Mouse (Mus musculus) bone marrow, adult 2 months (tissue): ENCODE measurements around the gene Cyyr1.

Source experiments
- CTCF ChIP-seq: fragments of 200-500 bp; IDR thresholded peaks from 2 replicates; pipeline ENCODE4 v1.5.1; 2011; ENCODE audit warnings: low read length, control low read depth; ENCODE audit not compliant: control insufficient read depth, insufficient read depth
- POLR2A ChIP-seq: fragments of 200-500 bp; IDR thresholded peaks from 2 replicates; pipeline ENCODE4 v1.6.1; 2011; ENCODE audit warnings: low read depth, mild to moderate bottlenecking, control low read depth, low read length, borderline replicate concordance; ENCODE audit not compliant: control insufficient read depth

DNA sequence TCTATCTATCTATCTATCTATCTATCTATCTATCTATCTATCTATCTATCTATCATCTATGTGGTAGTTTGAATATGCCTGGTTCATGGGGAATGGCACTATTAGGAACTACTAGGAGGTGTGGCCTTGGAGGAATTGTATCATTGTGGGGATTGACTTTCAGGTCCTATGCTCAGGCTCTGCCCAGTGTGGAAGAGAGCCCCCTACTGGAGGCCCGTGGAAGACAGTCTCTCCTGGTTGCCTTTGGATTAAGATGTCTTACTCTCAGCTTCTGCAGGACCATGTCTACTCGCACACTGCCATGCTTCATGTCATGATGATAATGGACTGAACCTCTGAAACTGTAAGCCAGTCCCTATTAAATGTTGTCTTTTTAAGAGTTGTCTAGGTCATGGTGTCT is 117.8 kb downstream of the Cyyr1 start:
- TF ChIP-seq CTCF (no peak), POLR2A (no peak)
